Mouse (Mus musculus): ENCODE measurements around the gene Sectm1b.
A peak's percentile ranks its signal among the peaks of the same experiment; 100 is the strongest.

Gene Sectm1b

DNA sequence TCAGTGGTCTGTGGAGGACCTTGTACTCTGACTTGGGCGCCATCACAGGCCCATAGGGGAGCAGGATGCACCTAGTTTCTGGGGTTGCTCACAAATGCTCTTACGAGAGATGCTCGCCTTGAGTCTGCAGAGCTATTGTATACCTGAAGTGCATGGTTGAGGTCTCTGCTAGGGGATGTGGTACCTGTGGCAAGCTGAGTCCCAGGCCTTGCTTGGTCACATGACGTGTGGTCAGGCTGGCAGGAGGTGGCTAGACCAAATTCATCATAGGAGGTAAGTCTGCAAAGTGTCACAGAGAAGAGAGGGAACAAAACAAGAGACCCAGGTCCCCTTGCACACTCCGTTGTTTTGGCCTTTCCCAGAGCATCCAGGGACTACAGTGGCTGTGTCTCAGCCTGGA lies 43.9 kb downstream of the Sectm1b start:
- no peak for DNase-seq

DNA sequence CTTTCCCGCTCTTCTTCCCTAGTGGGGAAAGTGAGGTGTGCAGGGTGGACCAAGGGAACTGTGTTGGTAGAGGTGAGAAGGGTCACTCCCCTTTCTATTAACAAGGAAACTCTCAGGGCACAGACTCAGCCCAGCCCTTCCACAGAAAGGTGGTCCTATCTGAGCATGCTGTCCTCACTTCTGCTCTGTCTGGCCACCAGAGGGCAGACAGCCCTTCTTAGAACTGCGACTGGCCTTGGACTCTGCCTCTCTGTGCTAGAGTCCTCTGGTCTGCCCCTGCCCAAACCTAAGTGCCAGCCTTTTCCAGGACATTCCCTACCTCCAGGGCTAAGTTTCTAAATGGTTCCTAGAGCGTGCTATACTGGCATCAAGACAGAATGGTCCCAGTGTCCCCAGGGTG lies 45.7 kb downstream of the Sectm1b start:
- DNase-seq = peak; percentile 86

DNA sequence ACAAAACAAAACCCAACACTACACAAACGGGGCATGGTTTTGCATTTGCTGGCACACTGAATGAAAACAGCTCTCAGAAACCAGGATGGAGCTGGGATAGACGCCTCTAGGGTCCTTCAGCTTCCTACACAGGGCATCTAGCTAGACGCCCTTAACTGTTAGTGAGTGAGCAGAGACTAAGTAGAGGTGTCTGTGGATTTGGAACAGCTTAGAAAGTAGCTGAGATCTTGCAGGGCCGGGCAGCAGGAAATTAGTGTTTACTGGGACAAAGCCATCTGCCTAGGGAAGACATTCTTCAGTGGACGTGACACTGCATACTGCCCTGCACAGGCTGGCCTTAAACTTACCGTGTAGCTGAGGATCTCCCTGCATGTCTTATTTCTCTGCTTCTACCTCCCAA lies 47.9 kb downstream of the Sectm1b start:
- no peak for DNase-seq

DNA sequence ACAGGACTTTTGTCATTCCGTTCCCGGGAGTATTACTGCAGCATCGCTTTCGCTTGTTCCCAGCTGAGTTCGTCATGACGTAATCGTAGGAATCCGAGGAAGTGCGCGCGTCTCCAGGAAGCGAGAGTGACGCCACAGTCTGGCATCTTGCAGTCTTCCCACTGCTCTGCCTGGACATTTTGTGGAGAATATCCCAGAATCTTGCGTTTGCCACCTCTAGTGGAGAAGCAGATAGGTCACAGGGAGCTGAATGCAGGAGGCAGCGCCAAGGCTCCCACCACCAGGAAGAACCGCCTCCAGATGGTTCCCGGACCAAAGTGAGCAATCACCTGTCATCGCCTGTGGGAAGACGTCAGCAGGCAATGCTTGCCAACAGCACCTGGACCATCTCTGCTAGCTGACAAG lies 48.5 kb downstream of the Sectm1b start:
- peak; percentile 78 to 81 for DNase-seq

DNA sequence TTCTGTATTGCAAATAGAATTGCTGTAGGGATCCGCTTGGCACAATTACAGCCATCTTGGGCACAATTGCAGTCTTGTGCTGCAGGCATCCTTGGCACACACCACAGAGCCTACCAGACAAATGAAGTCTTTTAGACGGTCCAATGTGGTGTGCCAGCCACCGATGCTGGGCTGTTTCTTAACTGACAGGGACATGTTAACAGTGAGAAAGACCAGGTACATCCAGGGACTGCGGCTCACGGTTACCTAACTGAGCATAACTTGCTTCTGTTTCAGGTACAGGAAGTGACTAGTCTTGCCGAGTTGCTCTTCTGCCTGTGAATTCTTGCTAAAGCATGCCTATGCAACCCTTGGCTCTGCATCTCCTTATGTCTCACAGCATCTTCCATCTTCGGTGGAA lies 49.7 kb downstream of the Sectm1b start:
- peak; percentile 25 to 41 for DNase-seq

DNA sequence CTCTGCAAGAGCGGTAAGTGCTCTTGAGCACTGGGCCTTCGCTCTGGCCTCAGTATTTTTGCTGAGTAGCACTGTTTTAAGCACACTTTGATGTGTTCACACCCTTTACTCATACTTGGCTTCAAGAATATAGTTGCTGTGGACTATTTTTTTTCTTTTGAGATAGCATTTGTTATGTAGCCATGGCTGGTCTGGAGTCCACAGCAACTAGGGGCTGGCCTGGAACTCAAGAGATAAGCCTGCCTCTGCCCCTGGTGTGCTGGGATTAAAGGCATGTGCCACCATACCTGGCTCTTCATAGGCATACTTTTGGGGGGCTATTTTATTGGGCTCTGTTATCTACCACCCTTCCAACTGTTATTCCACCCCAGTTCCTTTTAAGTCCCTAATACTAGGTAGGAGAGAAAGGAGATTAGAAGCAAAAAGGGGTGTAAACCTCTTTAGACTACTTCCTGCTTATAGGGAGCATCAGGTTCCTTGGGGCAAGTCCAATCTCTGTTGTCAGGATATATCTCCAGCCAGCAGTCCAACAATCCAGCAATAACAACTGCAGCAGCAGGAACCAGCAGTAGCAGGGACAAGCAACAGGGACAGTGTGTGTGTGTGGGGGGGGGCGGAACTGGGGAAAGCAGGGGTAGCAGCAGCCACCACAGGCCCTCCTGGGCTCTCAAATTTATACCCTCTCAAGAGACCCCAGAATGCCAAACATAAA lies 53.2 kb downstream of the Sectm1b start:
- DNase-seq = no peak

DNA sequence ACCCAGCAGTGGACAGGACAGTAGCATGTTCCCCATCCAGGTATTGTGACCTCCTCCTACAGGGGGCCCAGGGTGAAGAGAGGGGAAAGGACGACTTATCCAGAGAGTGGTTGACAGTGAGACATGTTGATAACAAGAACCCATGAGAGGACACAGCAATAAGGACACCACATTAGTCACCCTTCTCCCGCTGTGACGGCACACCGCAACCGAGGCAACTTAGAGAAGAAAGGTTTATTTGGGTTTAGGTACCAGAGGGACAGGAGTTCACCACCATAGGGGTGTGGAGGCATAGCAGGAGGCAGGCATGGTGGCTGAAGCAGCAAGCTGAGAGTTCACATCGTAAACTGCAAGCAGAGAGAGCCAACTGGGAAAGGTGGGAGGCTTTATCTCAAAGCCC lies 57.2 kb downstream of the Sectm1b start:
- no peak for DNase-seq

DNA sequence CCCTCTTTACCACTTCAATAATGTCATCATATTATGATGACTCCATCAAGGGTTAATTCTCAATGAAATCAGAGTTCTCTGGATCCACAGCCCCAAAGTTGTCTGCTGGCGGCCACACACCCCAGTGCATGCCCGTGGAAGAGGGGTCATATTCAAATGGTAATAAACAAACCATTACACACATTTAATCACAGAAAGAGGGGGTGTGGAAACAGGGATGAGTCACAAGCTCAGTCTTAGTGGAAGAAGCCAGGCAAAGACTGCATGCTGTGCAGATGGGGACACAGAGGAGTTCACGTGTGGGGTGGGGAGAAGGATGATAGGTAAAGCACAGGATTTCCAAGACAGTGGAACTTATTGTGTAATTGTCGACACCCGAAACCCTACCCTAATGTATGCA lies 59.1 kb downstream of the Sectm1b start:
- DNase-seq = no peak
